Mouse (Mus musculus) WW6 (cell line): Measurements from ENCODE around the gene Gabpa.
A peak's percentile ranks its signal among the peaks of the same experiment; 100 is the strongest.

Experiments
- DNase-seq: peaks from one replicate; pipeline ENCODE4 v3.0.0-alpha.2; 2013; ENCODE audit warnings: low read depth, low spot score

The Gabpa gene

DNA sequence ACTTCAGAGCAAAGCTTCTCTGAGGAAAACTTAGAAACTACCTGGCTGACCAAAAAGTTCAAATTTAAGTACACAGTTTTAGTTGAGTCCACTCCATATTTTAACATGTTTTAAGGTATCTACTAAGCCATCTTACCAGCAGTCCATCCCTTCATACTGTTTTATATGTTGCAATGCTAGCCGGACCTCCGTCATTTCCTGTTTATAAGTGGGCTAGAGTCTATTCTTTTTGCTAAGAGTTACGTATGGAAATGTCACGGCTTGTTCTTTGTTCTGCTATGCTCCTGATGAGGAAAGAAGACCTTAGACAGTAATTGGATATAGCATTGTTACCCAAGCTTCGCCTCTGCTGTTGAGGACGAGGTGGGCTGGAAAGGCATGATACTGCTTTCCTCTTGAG, 18.8 kb downstream of the Gabpa start:
- no peak for DNase-seq

DNA sequence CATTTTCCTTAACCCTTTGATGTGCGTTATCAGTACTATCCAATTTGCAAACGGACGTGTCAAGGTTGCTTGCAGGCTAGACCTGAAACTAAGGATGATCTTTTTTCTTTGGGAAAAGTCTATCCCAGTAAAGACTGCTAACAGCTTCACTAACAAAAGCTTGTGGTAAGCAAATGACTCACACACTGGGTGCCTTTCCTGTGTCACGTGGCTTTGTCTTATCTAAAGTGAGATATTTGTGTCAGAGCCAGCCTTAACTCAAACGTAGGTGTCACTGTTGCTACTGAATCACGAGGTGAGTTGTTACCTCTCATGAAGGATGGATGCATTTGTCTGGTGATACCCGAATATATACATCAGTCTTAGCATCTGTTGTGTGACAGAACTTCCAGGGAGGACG, 29.9 kb downstream of the Gabpa start:
- no peak for DNase-seq

DNA sequence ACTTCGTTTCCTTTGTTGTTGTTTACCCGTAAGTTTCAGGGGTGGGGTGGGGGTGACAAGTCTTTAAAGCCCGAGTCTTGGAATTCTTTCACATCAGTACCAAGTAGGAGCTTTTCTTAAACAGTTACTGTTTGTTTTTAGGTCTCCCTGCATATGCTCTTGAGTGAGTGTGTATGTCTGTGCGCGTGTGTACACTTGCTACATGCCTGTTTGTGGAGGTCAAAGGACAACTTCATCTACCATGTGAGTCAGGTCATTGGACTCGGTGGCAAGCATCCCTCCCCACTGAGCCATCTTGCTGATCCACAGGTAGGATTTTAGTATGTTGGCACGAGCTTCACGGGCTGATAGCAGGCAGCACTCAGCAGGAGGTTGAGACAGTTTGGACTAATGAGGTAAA, 39.1 kb downstream of the Gabpa start:
- DNase-seq, result no peak

DNA sequence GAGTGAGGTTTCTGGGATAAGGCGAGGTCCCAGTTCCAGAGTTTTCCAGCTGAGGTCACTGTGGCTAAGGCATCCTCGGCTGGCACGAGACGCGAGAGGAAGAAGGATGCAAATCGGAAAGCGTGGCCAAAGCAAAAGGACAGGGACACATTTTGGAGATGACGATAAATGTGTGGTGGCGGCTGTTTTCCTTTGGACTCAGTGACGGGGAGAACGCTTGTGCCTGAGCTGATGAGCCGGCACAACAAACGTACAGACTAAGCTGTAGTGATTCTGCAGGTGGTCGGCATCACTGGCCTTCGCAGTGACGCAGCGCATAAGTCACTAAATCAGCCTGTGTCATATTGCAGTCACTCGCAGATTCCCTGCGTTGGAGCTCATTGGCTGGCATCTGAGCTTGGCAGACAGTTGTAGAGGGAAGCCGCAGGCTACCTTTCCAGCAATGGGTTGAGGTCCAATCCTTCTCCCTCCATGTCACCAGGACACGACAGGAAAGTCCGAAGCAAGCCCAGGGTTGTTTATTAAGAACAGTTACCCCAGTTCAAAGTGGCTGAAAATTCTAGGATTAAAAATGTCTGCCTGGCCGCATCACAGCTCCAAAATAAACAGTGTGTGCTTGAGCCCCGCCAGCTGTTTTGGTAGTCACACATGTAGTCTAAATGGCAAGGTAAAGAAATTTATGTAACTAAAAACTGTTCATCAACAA, 40.4 kb downstream of the Gabpa start:
- no peak for DNase-seq

DNA sequence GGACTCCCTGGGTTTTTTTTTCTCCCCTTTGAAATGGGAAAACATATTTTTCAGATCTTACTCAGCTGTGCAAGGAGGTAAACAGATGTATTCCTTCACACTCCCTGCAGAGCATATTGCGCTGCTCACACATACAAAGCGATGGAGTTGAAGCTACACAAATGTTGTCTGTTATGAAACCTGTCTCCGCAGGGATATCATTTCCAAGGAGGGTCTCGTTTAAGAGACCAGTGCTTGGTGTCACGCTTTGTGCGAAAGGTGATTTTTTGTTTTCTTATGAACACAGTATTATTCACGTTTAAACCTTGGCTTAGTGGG, 41.0 kb downstream of the Gabpa start:
- no peak for DNase-seq

DNA sequence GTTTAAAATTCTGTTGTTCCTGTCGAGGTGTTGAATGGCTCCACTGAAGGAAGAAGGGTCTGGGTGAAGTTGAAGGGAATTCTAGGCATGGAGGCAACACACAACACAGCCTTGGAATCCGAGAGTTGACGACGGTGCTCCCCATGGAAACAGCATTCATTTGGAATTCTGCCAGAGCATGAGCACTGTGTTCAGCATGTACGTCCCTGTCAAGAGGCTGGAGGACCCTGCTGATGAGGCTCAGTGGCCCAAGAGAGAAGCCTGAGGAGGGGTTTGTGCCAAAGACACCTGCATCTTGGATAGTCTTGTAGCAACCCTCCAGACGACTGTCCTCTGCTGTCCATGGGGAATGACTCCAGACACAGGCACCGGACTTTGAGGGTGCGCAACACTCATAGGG, 41.4 kb downstream of the Gabpa start:
- no peak for DNase-seq

DNA sequence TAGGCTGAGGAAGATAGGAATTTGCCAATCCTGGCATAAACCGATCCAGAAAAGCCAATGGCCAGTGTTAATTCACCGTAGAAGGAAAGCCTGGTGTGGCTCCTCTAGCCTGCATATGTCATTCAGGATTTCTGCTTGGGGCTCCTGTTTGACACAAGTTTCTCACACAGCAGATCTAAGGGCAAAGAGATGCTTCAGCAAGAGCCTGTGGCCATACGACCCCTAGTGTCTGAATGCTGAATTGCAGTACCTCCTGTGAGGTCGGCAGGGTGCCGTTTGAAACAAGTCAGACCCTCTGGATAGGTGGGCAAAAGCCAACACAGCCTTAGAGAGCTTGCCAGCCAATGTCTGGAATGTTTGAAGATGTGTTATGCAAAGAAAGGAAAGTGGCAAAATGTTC, 44.4 kb downstream of the Gabpa start:
- peak; percentile 63 for DNase-seq

DNA sequence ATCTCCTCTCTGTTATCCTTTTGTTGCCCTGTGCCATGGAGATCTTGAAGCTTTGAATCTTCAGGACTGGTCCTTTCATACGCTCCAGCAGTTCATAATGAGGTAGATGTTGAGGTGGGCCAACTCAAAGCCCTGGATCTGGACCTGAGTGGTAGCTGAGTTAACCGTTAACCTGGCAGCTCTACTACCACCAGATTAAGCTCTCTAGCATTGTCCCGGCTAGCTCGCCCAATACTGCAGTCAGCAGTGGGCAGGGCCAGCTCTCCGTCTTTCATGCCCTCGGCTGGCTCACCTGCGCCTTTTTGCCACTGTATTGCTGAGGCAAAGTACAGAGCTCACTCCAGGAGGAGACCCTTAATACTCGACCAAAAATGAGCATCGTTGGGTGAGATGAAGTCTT, 46.4 kb downstream of the Gabpa start:
- no peak for DNase-seq

DNA sequence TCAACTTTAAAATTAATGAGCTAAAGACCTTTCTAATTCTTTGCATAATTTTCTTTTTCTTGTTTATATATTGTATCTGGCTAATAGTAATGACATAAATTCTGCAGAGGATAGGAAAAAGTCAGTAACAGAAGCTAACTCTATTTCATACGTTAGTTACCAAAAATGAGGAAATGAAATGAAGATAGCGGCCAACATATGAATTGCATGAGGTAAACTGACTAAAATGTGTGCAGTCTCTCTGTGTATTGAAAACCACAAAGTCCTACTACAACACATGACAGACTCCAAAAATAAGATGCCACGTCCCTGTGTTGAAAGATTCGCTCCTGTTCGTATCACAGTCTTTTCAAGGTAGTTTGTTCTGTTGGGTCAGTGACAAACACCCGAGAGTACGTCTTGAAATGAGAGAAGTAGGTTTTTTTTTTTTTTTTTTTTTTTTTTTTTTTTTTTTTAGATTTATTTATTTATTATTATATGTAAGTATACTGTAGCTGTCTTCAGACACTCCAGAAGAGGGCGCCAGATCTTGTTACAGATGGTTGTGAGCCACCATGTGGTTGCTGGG, 47.1 kb downstream of the Gabpa start:
- no peak for DNase-seq

DNA sequence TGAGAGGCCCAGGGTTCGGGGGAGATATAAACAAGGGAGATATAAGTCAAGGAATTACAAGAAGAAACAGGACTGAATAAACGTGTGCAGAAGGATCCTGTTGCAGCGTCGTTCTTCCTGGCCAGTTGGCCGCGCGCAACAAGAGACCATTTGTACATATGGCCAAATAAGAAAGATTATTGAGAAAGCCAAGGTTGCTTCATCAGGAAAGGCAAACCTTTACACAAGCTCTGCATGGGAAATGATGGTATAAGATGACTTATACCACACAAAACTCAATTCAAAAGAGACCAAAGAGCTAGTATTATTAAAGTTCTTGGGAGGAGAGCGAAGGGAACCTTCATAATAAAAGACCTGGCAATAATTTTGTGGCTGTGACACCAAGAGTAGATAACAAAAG, 49.8 kb downstream of the Gabpa start:
- DNase-seq, result no peak

DNA sequence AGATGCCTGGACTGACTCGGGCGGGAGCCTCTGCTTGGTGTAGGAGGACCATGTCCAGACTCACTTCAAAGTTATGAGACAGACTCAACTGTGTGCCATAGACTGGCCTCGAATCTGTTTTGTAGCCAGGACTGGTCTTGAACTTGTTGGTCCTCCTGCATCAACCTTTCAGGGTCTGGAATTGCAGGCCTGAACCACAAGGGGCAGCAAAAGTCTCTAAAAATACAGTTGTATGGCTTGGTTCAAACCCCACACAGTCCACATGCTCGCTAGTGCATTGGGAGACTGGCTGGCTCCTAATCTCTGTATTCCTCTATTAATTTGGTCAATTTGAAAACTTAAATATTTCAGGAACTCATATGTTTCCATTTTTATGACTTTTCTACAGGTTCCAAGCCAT, 68.3 kb downstream of the Gabpa start:
- no peak for DNase-seq

DNA sequence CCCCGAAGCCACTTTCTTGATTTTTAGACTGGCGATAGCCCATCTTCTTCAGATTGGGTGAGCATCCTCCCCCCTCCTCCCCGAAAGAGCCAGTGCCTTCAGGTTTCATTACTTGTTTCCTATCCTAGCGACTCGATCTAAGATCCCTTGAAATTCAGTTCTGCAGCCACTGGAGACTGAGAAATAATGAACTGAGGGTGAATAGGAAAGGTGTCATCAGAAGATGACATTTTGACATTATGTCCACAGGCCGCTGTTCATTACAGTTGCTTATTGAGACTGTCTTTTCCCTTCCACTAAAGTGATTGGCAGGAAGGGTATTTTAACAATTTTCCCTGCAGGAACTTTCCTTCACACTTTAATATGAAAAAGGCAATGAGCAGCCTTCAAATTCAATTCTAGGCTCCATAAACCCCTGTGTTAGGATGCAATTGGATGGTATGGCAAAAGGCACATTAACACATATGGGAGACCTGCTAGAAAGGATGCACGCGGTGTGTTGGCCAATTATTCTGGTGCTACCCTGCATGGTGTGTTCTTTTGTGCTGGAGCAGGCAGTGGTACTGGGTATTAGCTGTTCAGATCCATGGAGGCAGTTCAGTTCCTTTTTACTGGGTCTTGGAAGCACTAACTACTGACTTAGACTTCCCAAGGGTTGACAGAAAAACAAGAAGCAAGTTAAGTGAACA, 76.9 kb downstream of the Gabpa start:
- no peak for DNase-seq
